Mouse (Mus musculus): ENCODE measurements around the gene Npb. TPM values are rescaled to one million over a fixed set of nuclear protein-coding genes. Genes with fewer than 3 reads are reported as not detected.

Npb gene
- polyA plus RNA-seq, 1 experiment from 2014 or later = 20.9 TPM

DNA sequence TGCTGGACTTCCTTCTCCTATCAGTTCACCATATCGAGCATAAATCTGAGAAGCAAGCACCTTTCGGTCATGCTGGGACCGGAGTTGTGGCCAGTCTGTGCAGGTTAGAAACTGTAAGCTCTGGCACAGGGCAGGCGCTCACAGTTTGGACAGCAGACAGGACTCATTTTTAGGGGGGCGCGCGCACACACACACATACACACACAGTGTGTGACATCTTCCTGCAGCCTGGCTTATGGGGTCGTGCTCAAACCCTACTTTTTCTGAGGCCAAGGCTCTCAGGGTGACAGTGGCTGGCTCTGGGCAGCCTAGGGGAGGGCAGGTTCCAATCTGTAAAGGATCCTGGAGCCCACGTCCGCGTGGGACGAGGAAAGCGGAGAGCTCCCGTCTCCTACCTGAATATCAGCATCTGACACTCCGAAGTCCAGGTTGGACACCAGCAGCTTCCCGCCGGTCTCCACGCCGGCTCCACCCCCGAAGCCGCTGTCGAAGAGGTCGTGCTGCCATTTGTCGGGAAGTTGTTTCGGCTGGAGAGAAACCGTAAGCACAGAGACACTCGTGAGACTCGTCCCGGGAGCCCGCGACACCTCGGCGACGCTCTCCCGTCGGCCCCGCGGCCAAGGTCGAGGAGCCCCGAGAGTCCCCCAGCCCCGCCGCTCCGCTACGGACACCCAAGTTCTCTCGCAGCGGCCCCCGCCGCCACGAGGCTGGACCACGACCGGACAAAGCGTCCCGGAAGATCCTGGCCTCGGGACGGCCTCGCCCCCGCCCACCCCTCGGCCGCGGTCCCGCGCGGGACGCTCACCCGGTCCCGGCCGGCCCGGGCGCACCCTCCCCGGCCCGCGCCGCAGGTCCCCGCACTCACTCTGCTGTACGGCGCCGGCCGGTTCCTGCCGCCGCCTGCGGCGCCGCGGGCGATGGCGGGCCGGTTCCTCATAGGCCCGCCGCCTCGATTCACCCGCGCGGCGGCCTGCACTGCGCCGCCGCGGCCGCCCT is 10.7 kb upstream of the Npb start:
- DNase-seq (ENCODE audit: low spot score) = peak; percentile 50

DNA sequence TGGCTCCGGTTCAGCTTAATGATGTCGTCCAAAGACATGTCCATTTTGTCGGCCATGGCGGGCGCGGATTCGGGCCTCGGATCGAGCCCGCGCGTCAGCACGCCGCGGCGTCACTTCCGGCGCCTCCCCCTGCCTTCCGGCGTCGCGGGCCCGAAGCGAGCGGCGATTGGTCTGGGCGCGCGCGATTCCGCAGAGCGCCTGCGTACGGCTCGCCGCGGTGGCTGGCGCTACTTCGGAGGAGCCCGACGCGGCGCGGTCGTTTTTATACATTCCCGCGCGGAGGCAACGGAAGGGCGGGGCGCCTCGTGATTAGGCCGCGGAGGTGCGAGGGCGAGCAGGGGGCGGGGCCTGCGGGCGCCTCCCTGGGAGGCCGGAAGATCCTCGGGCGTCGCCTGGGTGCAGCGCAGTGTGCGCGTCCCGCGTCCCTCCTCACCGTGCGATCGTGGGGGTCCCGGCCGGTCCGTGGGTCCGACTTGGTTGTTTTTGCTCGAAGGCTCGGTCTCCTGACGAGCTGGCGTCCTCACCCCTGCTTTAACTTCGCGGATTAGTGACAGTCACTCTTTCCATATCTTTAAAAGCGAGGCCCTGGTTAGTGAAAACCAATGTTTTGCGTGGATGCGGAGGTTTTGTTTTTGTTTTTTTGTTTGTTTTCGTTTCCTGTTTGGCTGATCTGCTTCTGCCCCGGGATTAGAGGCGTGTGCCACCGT is 9.8 kb upstream of the Npb start, which contains the start of the genes Alyref and Anapc11:
TSS of gene Alyref (minus strand) at position 83 of the 707 bp plus-strand sequence.
TSS of gene Anapc11 (plus strand) at position 139 of the 707 bp plus-strand sequence.
- ATAC-seq (ENCODE audit: low FRiP score, low TSS enrichment) (peak; percentile 98), DNase-seq (ENCODE audit: low spot score) (peak; percentile 97)
- H3K4me2 ChIP-seq (replicated peaks; ENCODE audit: low read depth) = peak within 1 kb of the TSS; percentile 91
- peak; percentile 67 for TF ChIP-seq EP300 (optimal IDR thresholded peaks at IDR 0.05)
- TF ChIP-seq CTCF (IDR thresholded peaks at IDR 0.05; ENCODE audit: low read depth) = no peak; the same call in 1 of the 2 replicates
- H3K4me3 ChIP-seq (ENCODE audit: low read depth, low read length) = peak within 1 kb of the TSS; percentile 91
- WGBS = under 1% methylated on average over 84 of the region's 88 CpGs
- peak within 1 kb of the TSS; percentile 94 for H3K27ac ChIP-seq (replicated peaks)
- peaks cover 26% of the 10 kb centered on the region for H3K36me3 ChIP-seq (ENCODE audit: control insufficient read depth, insufficient read depth, low read length)
- H3K4me1 ChIP-seq (replicated peaks; ENCODE audit: control insufficient read depth, insufficient read depth) = no peaks in the 10 kb centered on the region
- no peaks in the 10 kb centered on the region for H3K27me3 ChIP-seq (ENCODE audit: control insufficient read depth, insufficient read depth, low read length)
- H3K9me3 ChIP-seq (ENCODE audit: control insufficient read depth, low read length) = no peaks in the 10 kb centered on the region
- H3K9ac ChIP-seq (ENCODE audit: low read length) = peak within 1 kb of the TSS; percentile 96

More for the DNA sequence above, 10.7 kb upstream of the Npb start:
- Histone ChIP-seq H3K27me3 (ENCODE audit: control insufficient read depth, insufficient read depth, low read length) (no peaks in the 10 kb centered on the region), H3K9me3 (ENCODE audit: control insufficient read depth, low read length) (no peaks in the 10 kb centered on the region), H3K36me3 (ENCODE audit: control insufficient read depth, insufficient read depth, low read length) (peaks cover 30% of the 10 kb centered on the region), H3K27ac (replicated peaks) (peak overlapping the region; percentile 94), H3K9ac (ENCODE audit: low read length) (peak overlapping the region; percentile 96), H3K4me1 (replicated peaks; ENCODE audit: control insufficient read depth, insufficient read depth) (no peaks in the 10 kb centered on the region), H3K4me2 (replicated peaks; ENCODE audit: low read depth) (peak overlapping the region; percentile 91), H3K4me3 (ENCODE audit: low read depth, low read length) (peak overlapping the region; percentile 91)
- TF ChIP-seq EP300 (optimal IDR thresholded peaks at IDR 0.05) (no peak), CTCF (IDR thresholded peaks at IDR 0.05; ENCODE audit: low read depth) (no peak)
- 2% methylated on average over 71 of the region's 99 CpGs for WGBS
- ATAC-seq (ENCODE audit: low FRiP score, low TSS enrichment) = peak; percentile 55

DNA sequence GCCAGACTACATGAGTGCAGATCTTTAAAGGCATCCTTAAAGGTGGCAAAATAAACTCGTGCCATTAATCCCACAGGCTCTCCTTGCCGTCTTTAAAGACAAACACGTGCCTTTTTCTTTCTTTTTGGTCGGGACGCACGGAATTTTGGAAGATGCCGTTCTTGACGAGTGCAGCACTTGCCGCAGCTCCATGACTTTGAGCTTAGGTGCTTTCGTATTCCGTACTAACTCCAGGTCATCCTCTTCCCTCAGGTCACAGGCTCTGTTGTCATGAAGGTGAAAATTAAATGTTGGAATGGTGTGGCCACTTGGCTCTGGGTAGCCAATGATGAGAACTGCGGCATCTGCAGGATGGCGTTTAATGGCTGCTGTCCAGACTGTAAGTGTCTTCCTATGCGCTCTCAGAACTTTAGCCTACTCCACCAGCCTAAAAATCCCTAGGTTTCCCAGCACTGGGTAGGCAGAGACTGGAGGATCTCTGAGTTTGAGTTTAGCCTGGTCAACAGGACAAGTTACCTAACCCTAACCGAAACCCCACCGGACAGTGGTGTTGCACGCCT is 9.2 kb upstream of the Npb start:
- Histone ChIP-seq H3K4me2 (replicated peaks; ENCODE audit: low read depth) (peak overlapping the region; percentile 69), H3K4me3 (ENCODE audit: low read depth, low read length) (peak overlapping the region; percentile 91), H3K27ac (replicated peaks) (peak overlapping the region; percentile 75; the same call in 1 of the 2 replicates), H3K27me3 (ENCODE audit: control insufficient read depth, insufficient read depth, low read length) (no peaks in the 10 kb centered on the region), H3K9ac (ENCODE audit: low read length) (peak overlapping the region; percentile 73), H3K4me1 (replicated peaks; ENCODE audit: control insufficient read depth, insufficient read depth) (no peaks in the 10 kb centered on the region), H3K9me3 (ENCODE audit: control insufficient read depth, low read length) (no peaks in the 10 kb centered on the region), H3K36me3 (ENCODE audit: control insufficient read depth, insufficient read depth, low read length) (peaks cover 21% of the 10 kb centered on the region; the same call in 1 of the 2 replicates)
- TF ChIP-seq EP300 (optimal IDR thresholded peaks at IDR 0.05) (no peak), CTCF (IDR thresholded peaks at IDR 0.05; ENCODE audit: low read depth) (no peak)
- WGBS = 41% methylated on average over 17 of the region's 17 CpGs
- ATAC-seq (ENCODE audit: low FRiP score, low TSS enrichment) = no peak
- DNase-seq (ENCODE audit: low spot score) = no peak

DNA sequence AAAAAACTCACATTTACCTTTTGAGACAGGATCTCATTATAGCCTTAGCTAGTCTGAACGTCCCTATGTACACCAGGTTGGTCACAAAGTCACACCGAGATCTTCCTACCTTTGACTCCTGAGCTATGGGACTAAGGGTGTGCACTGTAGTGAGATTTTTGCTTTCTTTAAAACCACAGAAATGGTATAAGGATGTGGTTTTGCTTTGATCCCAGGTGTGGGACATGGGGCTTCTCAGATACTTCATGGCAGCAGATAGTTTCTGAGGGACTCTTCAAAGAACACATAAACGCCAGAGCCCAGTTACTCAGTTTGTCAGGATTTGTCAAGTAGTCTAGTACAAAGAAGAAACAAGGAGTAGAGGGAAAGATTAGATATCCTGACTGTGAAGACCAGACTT is 7.6 kb upstream of the Npb start:
- Histone ChIP-seq H3K9ac (ENCODE audit: low read length) (no peak overlapping the region), H3K4me1 (replicated peaks; ENCODE audit: control insufficient read depth, insufficient read depth) (no peaks in the 10 kb centered on the region), H3K36me3 (ENCODE audit: control insufficient read depth, insufficient read depth, low read length) (peaks cover 9% of the 10 kb centered on the region; the same call in 1 of the 2 replicates), H3K27me3 (ENCODE audit: control insufficient read depth, insufficient read depth, low read length) (no peaks in the 10 kb centered on the region), H3K9me3 (ENCODE audit: control insufficient read depth, low read length) (no peaks in the 10 kb centered on the region), H3K27ac (replicated peaks) (no peak overlapping the region), H3K4me3 (ENCODE audit: low read depth, low read length) (no peak overlapping the region), H3K4me2 (replicated peaks; ENCODE audit: low read depth) (no peak overlapping the region)
- TF ChIP-seq CTCF (IDR thresholded peaks at IDR 0.05; ENCODE audit: low read depth) = no peak
- no peak for TF ChIP-seq EP300 (optimal IDR thresholded peaks at IDR 0.05)
- WGBS = 96% methylated on average over 3 of the region's 3 CpGs
- DNase-seq (ENCODE audit: low spot score) = no peak
- no peak for ATAC-seq (ENCODE audit: low FRiP score, low TSS enrichment)

DNA sequence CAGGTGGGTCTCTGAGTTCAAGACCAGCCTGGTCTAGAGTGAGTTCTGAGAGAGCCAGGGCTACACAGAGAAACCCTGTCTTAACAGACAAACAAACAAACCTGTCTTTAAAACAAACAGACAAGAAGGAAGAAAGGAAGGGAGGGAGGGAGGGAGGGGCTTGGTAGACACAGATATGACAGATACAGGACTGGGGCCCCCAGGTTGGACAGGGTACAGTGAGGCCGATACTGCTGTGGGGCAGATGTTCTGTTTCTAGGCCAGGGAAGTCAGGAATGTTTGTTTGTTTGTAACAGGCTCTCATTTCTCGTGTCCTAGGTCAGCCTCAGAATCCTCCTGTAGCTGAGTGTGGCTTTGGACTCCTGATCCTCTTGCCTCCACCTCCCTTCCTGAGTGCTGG is 4.7 kb upstream of the Npb start:
- Histone ChIP-seq H3K36me3 (ENCODE audit: control insufficient read depth, insufficient read depth, low read length) (peaks cover 6% of the 10 kb centered on the region; the same call in 1 of the 2 replicates), H3K9me3 (ENCODE audit: control insufficient read depth, low read length) (no peaks in the 10 kb centered on the region), H3K27me3 (ENCODE audit: control insufficient read depth, insufficient read depth, low read length) (no peaks in the 10 kb centered on the region), H3K27ac (replicated peaks) (no peak overlapping the region), H3K4me2 (replicated peaks; ENCODE audit: low read depth) (no peak overlapping the region), H3K9ac (ENCODE audit: low read length) (no peak overlapping the region), H3K4me3 (ENCODE audit: low read depth, low read length) (no peak overlapping the region), H3K4me1 (replicated peaks; ENCODE audit: control insufficient read depth, insufficient read depth) (peaks cover 1% of the 10 kb centered on the region; the same call in 1 of the 2 replicates)
- no peak for ATAC-seq (ENCODE audit: low FRiP score, low TSS enrichment)
- TF ChIP-seq EP300 (optimal IDR thresholded peaks at IDR 0.05) (no peak), CTCF (IDR thresholded peaks at IDR 0.05; ENCODE audit: low read depth) (no peak)
- no peak for DNase-seq (ENCODE audit: low spot score)
- WGBS = 79% methylated on average over 2 of the region's 2 CpGs

All from stomach, postnatal 0 days (tissue).